ENCODE assay signal across 18 mouse cellular contexts in the genomic region with DNA sequence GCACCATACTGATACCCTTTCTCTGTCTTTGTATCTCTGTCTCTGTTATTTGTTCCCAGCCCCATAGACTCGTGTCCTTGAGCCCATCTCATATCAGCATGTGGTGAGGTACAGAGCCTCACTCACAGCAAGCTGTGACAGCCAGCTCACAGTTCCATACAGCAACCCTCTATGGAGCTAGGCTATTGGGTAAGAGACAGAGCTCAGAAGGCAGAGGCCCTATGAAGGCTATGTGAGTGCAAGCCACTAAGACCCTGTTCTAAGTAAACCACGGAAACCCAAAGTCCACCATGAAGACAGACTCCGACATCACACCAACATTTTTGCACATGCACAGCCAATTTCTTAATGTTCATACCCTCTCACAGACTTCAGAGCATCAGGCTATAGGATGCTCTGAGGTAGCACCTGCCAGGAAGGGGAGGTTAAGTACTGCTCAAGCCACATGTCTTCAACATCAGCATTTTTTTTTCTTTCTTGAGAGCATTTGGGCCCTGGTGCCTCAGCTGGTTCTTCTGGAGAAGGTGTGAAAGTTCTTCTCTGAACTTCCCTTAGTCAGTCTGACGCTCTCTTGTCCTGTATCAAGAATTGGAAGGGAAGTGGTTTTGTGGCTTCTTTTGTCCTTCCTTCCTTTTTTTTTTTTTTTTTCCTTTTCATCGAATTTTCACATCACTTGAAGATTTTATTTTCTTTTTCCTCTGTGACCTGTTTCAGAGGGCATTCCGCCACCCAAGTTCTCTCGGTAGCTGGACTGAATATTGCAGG.
DNase-seq lines count a peak whose midpoint lies in the region; ATAC-seq and TF ChIP-seq lines count a peak whose summit lies in the region.
"Had no signal": no experiment of that assay in that cellular context is flagged by ENCODE, and none has a peak within 500 bp of the region (broad histone marks: within the 10 kb centered on the region; RNA-seq: fewer than 3 reads in every experiment).

No protein-coding gene starts in this region.

- peaks cover 24% of the 10 kb centered on the region; the same call in 1 of the 2 replicates for H3K4me1 ChIP-seq in spleen, adult 2 months (ENCODE audit: control insufficient read depth, insufficient read depth, insufficient read length)
- peaks cover 8% of the 10 kb centered on the region for H3K4me1 ChIP-seq in kidney, embryonic 15.5 days
- no peaks in the 10 kb centered on the region for H3K4me1 ChIP-seq in heart, embryonic 12.5 days (replicated peaks)
- H3K4me1 ChIP-seq: hindbrain, embryonic 15.5 days; liver, embryonic 13.5 days; stomach, embryonic 15.5 days had no signal

- H3K27ac ChIP-seq in spleen, adult 2 months (ENCODE audit: insufficient read depth, low read length): peak overlapping the region; percentile 79
- no peak overlapping the region for H3K27ac ChIP-seq in kidney, embryonic 15.5 days
- H3K27ac ChIP-seq in heart, embryonic 12.5 days (ENCODE audit: poor library complexity, severe bottlenecking): no peak overlapping the region
- H3K27ac ChIP-seq: hindbrain, embryonic 15.5 days; layer of hippocampus, adult 2 months; liver, embryonic 13.5 days; stomach, embryonic 15.5 days had no signal

- ATAC-seq in common myeloid progenitor, adult 5-6 weeks (replicated peaks; ENCODE audit: low read depth, poor library complexity, severe bottlenecking): peak; percentile 74
- ATAC-seq in kidney, embryonic 15.5 days (replicated peaks; ENCODE audit: low FRiP score): no peak
- no peak for ATAC-seq in heart, embryonic 12.5 days (ENCODE audit: insufficient number of reproducible peaks, low FRiP score)
- ATAC-seq: midbrain, embryonic 16.5 days had no signal

- H3K4me2 ChIP-seq in kidney, embryonic 15.5 days: no peak overlapping the region
- no peak overlapping the region for H3K4me2 ChIP-seq in heart, embryonic 12.5 days
- H3K4me2 ChIP-seq: hindbrain, embryonic 15.5 days; liver, embryonic 13.5 days; stomach, embryonic 15.5 days had no signal

- no peak overlapping the region for H3K4me3 ChIP-seq in spleen, adult 2 months (ENCODE audit: extremely low read depth, insufficient read depth, insufficient read length)
- no peak overlapping the region for H3K4me3 ChIP-seq in kidney, embryonic 15.5 days (replicated peaks)
- no peak overlapping the region for H3K4me3 ChIP-seq in heart, embryonic 12.5 days
- H3K4me3 ChIP-seq: erythroblast, embryonic 14.5 days; hindbrain, embryonic 15.5 days; layer of hippocampus, adult 2 months; liver, embryonic 13.5 days; stomach, embryonic 15.5 days had no signal

- 25% methylated on average over 7 of the region's 7 CpGs for WGBS in spleen, adult 2 months
- 79% methylated on average over 7 of the region's 7 CpGs for WGBS in kidney, embryonic 15.5 days
- 71% methylated on average over 7 of the region's 7 CpGs for WGBS in heart, embryonic 12.5 days

- TF ChIP-seq CTCF in spleen, adult 2 months (IDR thresholded peaks at IDR 0.05; ENCODE audit: extremely low read depth, insufficient read depth, insufficient read length, insufficient replicate concordance): no peak

- no peak overlapping the region for H3K9ac ChIP-seq in kidney, embryonic 15.5 days
- H3K9ac ChIP-seq in heart, embryonic 12.5 days: no peak overlapping the region
- H3K9ac ChIP-seq: hindbrain, embryonic 15.5 days; liver, embryonic 13.5 days; stomach, embryonic 15.5 days had no signal

- H3K9me3 ChIP-seq in kidney, embryonic 15.5 days (replicated peaks): no peaks in the 10 kb centered on the region
- H3K9me3 ChIP-seq in heart, embryonic 12.5 days (replicated peaks): no peaks in the 10 kb centered on the region
- H3K9me3 ChIP-seq: hindbrain, embryonic 15.5 days; liver, embryonic 13.5 days; stomach, embryonic 15.5 days had no signal

- peaks cover 2% of the 10 kb centered on the region for H3K36me3 ChIP-seq in spleen, adult 2 months (ENCODE audit: control insufficient read depth, insufficient read depth, low read length)
- H3K36me3 ChIP-seq in kidney, embryonic 15.5 days: no peaks in the 10 kb centered on the region
- H3K36me3 ChIP-seq in heart, embryonic 12.5 days: no peaks in the 10 kb centered on the region
- H3K36me3 ChIP-seq: hindbrain, embryonic 15.5 days; liver, embryonic 13.5 days; stomach, embryonic 15.5 days had no signal

- no peaks in the 10 kb centered on the region for H3K27me3 ChIP-seq in spleen, adult 2 months (ENCODE audit: control insufficient read depth, insufficient read depth, low read length)
- no peaks in the 10 kb centered on the region; the same call in 1 of the 2 replicates for H3K27me3 ChIP-seq in kidney, embryonic 15.5 days
- H3K27me3 ChIP-seq in heart, embryonic 12.5 days (replicated peaks): no peaks in the 10 kb centered on the region
- H3K27me3 ChIP-seq: hindbrain, embryonic 15.5 days; liver, embryonic 13.5 days; stomach, embryonic 15.5 days had no signal

- TF ChIP-seq POLR2A in spleen, adult 2 months (IDR thresholded peaks at IDR 0.05; ENCODE audit: low read depth, low read length): no peak

- DNase-seq in spleen, adult 2 months (ENCODE audit: low read depth in 1 of 2, low spot score in 2 of 2): peak; percentile 21 to 65
- no peak for DNase-seq in spleen, adult 12 weeks (ENCODE audit: low spot score)
- peak; percentile 61 to 67 for DNase-seq in natural killer cell, adult 2 months (ENCODE audit: low spot score in 2 of 2)
- peak; percentile 25 for DNase-seq in thymus, postnatal 4 days
- no peak for DNase-seq in layer of hippocampus, adult 8-10 months (ENCODE audit: low spot score in 2 of 2)
- DNase-seq: adrenal gland, adult 8-10 months; cerebellum, adult 9-11 months; kidney, adult 8-10 months; liver, embryonic 13.5 days; lung, postnatal 10 days had no signal

Comparison
In these comparisons a context has a peak if more than half of its experiments do, and no peak if none do; other contexts are left out.
1. DNase-seq: peak in spleen, adult 2 months (2 of 2), natural killer cell, adult 2 months (2 of 2) and thymus, postnatal 4 days (single experiment); none in spleen, adult 12 weeks (single experiment) and layer of hippocampus, adult 8-10 months (0 of 2).